Mouse (Mus musculus) ES-E14 (cell line): Measurements from ENCODE around the gene Echdc3. TPM values are rescaled to one million over a fixed set of nuclear protein-coding genes. Genes with fewer than 3 reads are reported as not detected.

Experiments used
- DNase-seq: peaks from one replicate; pipeline ENCODE4 v3.0.0-alpha.2; 2013; ENCODE audit warnings: low read depth, low spot score
- H3K27ac ChIP-seq: 2 replicates; pipeline ENCODE4 v1.5.1; 2012; ENCODE audit warnings: low read depth, mild to moderate bottlenecking, low read length, moderate library complexity, mixed read lengths; ENCODE audit not compliant: poor library complexity, insufficient read depth, severe bottlenecking
- H3K36me3 ChIP-seq: 2 replicates; pipeline ENCODE4 v1.6.1; 2012; ENCODE audit warnings: mild to moderate bottlenecking, low read length, moderate library complexity, mixed read lengths; ENCODE audit not compliant: control insufficient read depth, poor library complexity, insufficient read depth, severe bottlenecking
- H3K4me1 ChIP-seq, 2 experiments: fragments of 150-350 bp in 1 of 2; sonication (generic) in 1 of 2; 2 replicates each; pipeline ENCODE4 v1.6.1; 2012; ENCODE audit warnings: low read length in 2 of 2, mild to moderate bottlenecking in 1 of 2, mixed read lengths in 1 of 2; ENCODE audit not compliant: control insufficient read depth in 2 of 2, insufficient read depth in 2 of 2, poor library complexity in 1 of 2
- H3K4me3 ChIP-seq, 2 experiments: fragments of 150-350 bp in 1 of 2; sonication (generic) in 1 of 2; 2 replicates each; pipeline ENCODE4 v1.5.1; 2012; ENCODE audit warnings: low read length in 2 of 2, low read depth in 1 of 2, mild to moderate bottlenecking in 1 of 2, mixed read lengths in 1 of 2; ENCODE audit not compliant: insufficient read depth in 1 of 2, poor library complexity in 1 of 2, severe bottlenecking in 1 of 2
- H3K9ac ChIP-seq: 2 replicates; pipeline ENCODE4 v1.6.1; 2012; ENCODE audit warnings: low read depth, mild to moderate bottlenecking, low read length, mixed read lengths; ENCODE audit not compliant: poor library complexity, insufficient read depth, severe bottlenecking
- H3K9me3 ChIP-seq: fragments of 150-350 bp; sonication (generic); 2 replicates; pipeline ENCODE4 v1.6.1; 2012; ENCODE audit warnings: low read depth, mild to moderate bottlenecking, low read length; ENCODE audit not compliant: control insufficient read depth, insufficient read depth
- CHD2 ChIP-seq: IDR thresholded peaks from 2 replicates; pipeline ENCODE4 v1.6.1; 2014; ENCODE audit warnings: mild to moderate bottlenecking, low read depth, low read length, inconsistent platforms
- HCFC1 ChIP-seq: IDR thresholded peaks from 2 replicates; pipeline ENCODE4 v1.6.1; 2012; ENCODE audit warnings: low read length, inconsistent platforms, borderline replicate concordance; ENCODE audit not compliant: insufficient read depth
- MAFK ChIP-seq: IDR thresholded peaks from 2 replicates; pipeline ENCODE4 v1.6.1; 2014; ENCODE audit warnings: mild to moderate bottlenecking, low read depth, low read length, inconsistent platforms; ENCODE audit not compliant: insufficient read depth
- ZC3H11A ChIP-seq: IDR thresholded peaks from 2 replicates; pipeline ENCODE4 v1.6.1; 2012; ENCODE audit warnings: low read depth, mild to moderate bottlenecking, inconsistent platforms, low read length, borderline replicate concordance
- ZNF384 ChIP-seq: IDR thresholded peaks from 2 replicates; pipeline ENCODE4 v1.6.1; 2012; ENCODE audit warnings: low read depth, low read length, inconsistent platforms
- in situ Hi-C, 2 experiments: fragments of 600-800 bp; cut with MboI; formaldehyde crosslinking; loops; one replicate each; pipeline ENCODE4 v1.15.1; 2025; ENCODE audit warnings: low sequenced_read_pairs in 2 of 2, inconsistent platforms in 1 of 2; ENCODE audit not compliant: unreplicated experiment in 2 of 2
- total RNA-seq: library from RNA; depleted of rRNA; stranded (reverse); fragments of 300-350 nt; gene quantifications from 2 replicates; pipeline ENCODE4 v1.2.3, GENCODE M21; 2012

Gene Echdc3
- total RNA-seq, 1 experiment: 2.0 TPM

DNA sequence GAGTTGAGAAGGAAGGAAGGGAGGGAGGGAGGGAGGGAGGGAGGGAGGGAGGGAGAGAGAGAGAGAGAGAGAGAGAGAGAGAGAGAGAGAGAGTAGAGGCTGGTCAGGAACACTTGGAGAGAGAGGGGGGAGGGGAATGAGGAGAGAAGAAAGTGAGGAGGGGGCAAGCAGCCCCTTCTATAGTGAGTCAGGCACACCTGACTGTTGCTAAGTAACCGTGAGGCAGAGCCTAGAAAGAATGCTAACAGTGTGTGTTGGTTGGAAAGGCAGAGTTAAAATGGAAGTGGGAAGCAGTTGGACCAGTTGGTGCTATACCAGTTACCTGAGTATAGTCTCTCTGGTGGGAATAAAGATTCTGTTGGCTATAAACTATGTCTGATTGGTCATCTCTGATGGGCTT lies 27.2 kb upstream of the Echdc3 start:
- no peak overlapping the region for H3K27ac ChIP-seq
- no peak for DNase-seq
- H3K36me3 ChIP-seq: no peaks in the 10 kb centered on the region
- no peak overlapping the region for H3K4me3 ChIP-seq
- no peak for TF ChIP-seq ZC3H11A
- no peak for TF ChIP-seq CHD2
- TF ChIP-seq ZNF384: no peak
- no peak for TF ChIP-seq MAFK
- H3K4me1 ChIP-seq: peaks cover 0 to 6% of the 10 kb centered on the region in 2 experiments; a peak in 1 of 4 replicates
- H3K9me3 ChIP-seq: no peaks in the 10 kb centered on the region
- no peak overlapping the region for H3K9ac ChIP-seq
- in situ Hi-C loops: no loop called here

DNA sequence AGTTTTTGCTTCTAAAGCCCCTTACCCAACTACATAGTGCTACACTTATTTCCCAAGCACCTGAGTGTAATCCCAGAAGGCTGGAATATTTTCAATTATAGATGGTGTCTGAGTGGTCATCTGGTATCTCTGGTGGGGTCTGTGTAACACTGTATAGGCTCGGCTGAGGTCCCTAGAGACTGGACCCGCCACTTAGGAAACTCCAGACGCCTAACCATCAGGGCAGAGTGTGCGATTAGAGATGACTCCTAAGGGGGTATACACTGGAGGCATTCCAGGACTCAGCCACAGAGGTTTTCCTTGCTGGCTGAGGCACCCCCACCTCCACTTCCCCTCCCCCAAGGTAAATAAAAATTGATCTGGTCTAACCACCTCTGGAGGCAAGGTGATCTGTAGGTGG lies 26.5 kb upstream of the Echdc3 start:
- Histone ChIP-seq H3K27ac (no peak overlapping the region), H3K4me1 (peaks cover 0 to 6% of the 10 kb centered on the region in 2 experiments; a peak in 1 of 4 replicates), H3K36me3 (no peaks in the 10 kb centered on the region), H3K9ac (no peak overlapping the region), H3K4me3 (no peak overlapping the region), H3K9me3 (no peaks in the 10 kb centered on the region)
- in situ Hi-C loops: no loop called here
- TF ChIP-seq ZC3H11A (no peak), MAFK (no peak), ZNF384 (no peak), HCFC1 (no peak), CHD2 (no peak)
- no peak for DNase-seq

DNA sequence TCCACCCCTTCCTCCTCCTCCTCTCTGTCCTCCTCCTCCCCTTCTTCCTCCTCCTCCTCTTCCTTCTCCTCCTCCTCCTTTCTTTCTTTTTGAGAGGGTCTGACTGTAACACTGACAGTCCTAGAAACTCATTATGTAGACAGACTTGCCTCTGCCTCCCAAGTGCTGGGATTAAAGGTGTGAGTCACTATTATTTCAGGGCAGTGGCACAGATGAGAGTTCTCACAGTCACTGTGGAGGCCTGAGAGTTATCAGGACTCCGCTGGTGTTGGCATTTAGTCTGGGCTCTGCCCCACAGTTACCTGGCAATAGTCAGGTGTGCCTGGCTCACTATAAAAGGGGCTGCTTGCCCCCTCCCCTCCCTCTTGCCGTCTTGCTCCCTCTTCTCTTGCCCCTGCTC lies 25.8 kb upstream of the Echdc3 start:
- DNase-seq: no peak
- H3K27ac ChIP-seq: no peak overlapping the region
- H3K4me1 ChIP-seq: peaks cover 0 to 6% of the 10 kb centered on the region in 2 experiments; a peak in 1 of 4 replicates
- in situ Hi-C loops: no loop called here
- no peaks in the 10 kb centered on the region for H3K9me3 ChIP-seq
- no peak overlapping the region for H3K9ac ChIP-seq
- H3K4me3 ChIP-seq: no peak overlapping the region
- no peaks in the 10 kb centered on the region for H3K36me3 ChIP-seq
- TF ChIP-seq CHD2: no peak
- TF ChIP-seq ZC3H11A: no peak
- no peak for TF ChIP-seq ZNF384
- no peak for TF ChIP-seq HCFC1
- TF ChIP-seq MAFK: no peak

DNA sequence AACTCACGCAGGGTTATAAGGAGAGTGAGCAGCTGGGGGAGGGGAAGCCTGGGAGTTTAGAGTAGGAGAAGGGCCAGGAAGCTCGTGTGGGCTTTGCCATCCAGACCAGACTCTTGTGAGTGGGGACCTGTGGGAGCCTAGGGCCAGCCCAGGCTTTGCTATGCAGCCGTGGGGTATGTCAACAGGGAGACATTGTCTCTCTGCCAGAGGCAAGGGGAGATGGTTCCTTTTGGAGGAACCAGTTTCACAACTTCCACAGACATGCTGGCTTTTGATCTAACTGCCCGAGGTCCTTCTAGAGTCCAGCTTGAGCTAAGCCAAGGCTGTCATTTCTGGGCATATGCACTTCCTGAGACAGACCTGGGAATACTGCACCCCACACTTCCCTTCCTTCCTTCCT lies 25.4 kb upstream of the Echdc3 start:
- no peak for TF ChIP-seq CHD2
- TF ChIP-seq HCFC1: no peak
- TF ChIP-seq MAFK: no peak
- no peak for TF ChIP-seq ZNF384
- TF ChIP-seq ZC3H11A: no peak
- no peaks in the 10 kb centered on the region for H3K9me3 ChIP-seq

DNA sequence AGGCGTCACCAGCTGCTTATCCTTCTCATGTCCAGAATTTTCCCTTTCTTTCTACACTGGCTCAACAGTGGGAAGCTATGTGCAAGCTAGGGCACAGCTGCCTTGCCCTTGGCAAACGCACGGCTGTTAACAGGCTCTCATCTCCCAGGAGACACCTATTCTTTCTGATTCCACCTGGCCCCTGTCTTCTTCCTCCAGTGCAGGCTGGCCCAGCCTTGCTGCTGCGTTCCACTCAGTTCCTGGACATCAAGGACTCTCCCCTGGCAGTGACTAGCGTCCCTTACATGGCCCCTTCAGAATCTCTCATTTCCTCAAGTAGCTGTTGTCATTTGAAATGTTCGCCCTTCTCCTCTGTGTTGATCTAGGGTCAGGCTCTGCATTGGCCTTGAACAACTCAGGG lies 20.5 kb upstream of the Echdc3 start:
- in situ Hi-C loops: no loop called here
- Histone ChIP-seq H3K4me1 (peaks cover 0 to 2% of the 10 kb centered on the region in 2 experiments; a peak in 1 of 4 replicates), H3K9me3 (no peaks in the 10 kb centered on the region), H3K9ac (no peak overlapping the region), H3K4me3 (no peak overlapping the region), H3K27ac (no peak overlapping the region), H3K36me3 (no peaks in the 10 kb centered on the region)
- no peak for DNase-seq
- TF ChIP-seq CHD2 (no peak), HCFC1 (no peak), ZNF384 (no peak), MAFK (no peak), ZC3H11A (no peak)

More for the DNA sequence above, 25.4 kb upstream of the Echdc3 start:
- DNase-seq: no peak
- in situ Hi-C loops: no loop called here
- Histone ChIP-seq H3K4me1 (peaks cover 0 to 6% of the 10 kb centered on the region in 2 experiments; a peak in 1 of 4 replicates), H3K4me3 (no peak overlapping the region), H3K36me3 (no peaks in the 10 kb centered on the region), H3K9ac (no peak overlapping the region), H3K27ac (no peak overlapping the region)
